Mouse (Mus musculus) right cerebral cortex, postnatal 10 days (tissue): ENCODE data around the gene Hoxc9.

Source experiments
- DNase-seq, 2 experiments: peaks; one replicate each; pipeline ENCODE4 v3.0.0; 2021; ENCODE audit warnings: low spot score in 2 of 2

The Hoxc9 gene

GRCm38 (mm10) chr15:102976171-102976570 lies at the start of gene Hoxc9:
Gene Hoxc9 (plus strand): TSS chr15:102976439.
- DNase-seq, result no peak

- DNase-seq, result no peak
These were observed 49.1 kb upstream of the Hoxc9 start for GRCm38 (mm10) chr15:102927032-102927645.

GRCm38 (mm10) chr15:102931706-102932358 lies 44.4 kb upstream of the Hoxc9 start:
- no peak for DNase-seq

GRCm38 (mm10) chr15:102934438-102934837 lies 41.8 kb upstream of the Hoxc9 start:
- DNase-seq, result no peak

- no peak for DNase-seq
These were observed 41.3 kb upstream of the Hoxc9 start for GRCm38 (mm10) chr15:102934897-102935296.

- DNase-seq, result no peak
These were observed 39.8 kb upstream of the Hoxc9 start, which contains the start of gene Hoxc12 for GRCm38 (mm10) chr15:102936279-102936972. Gene Hoxc12 (plus strand): TSS chr15:102936757.

- DNase-seq, result no peak
These were observed 39.1 kb upstream of the Hoxc9 start for GRCm38 (mm10) chr15:102937036-102937666.

GRCm38 (mm10) chr15:102939256-102940155 lies 36.7 kb upstream of the Hoxc9 start:
- DNase-seq, result no peak

GRCm38 (mm10) chr15:102942739-102943467 lies 33.3 kb upstream of the Hoxc9 start:
- DNase-seq, result no peak

GRCm38 (mm10) chr15:102943468-102943813 lies 32.8 kb upstream of the Hoxc9 start:
- DNase-seq, result no peak

- DNase-seq, result no peak
These were observed 30.8 kb upstream of the Hoxc9 start for GRCm38 (mm10) chr15:102945185-102946077.

GRCm38 (mm10) chr15:102947276-102947675 lies 29.0 kb upstream of the Hoxc9 start:
- DNase-seq, result no peak

GRCm38 (mm10) chr15:102948842-102949241 lies 27.4 kb upstream of the Hoxc9 start:
- no peak for DNase-seq

- DNase-seq, result no peak
These were observed 26.5 kb upstream of the Hoxc9 start for GRCm38 (mm10) chr15:102949696-102950095.

- no peak for DNase-seq
These were observed 25.4 kb upstream of the Hoxc9 start for GRCm38 (mm10) chr15:102950877-102951276.

GRCm38 (mm10) chr15:102953561-102953960 lies 22.7 kb upstream of the Hoxc9 start:
- DNase-seq, result no peak

GRCm38 (mm10) chr15:102954192-102955006 lies 21.8 kb upstream of the Hoxc9 start, which contains the start of gene Hoxc11:
Gene Hoxc11 (plus strand): TSS chr15:102954427.
- DNase-seq, result no peak

- DNase-seq, result no peak
These were observed 21.2 kb upstream of the Hoxc9 start for GRCm38 (mm10) chr15:102955007-102955382.
